Mouse (Mus musculus): ENCODE results near the gene Sptssa.

DNA sequence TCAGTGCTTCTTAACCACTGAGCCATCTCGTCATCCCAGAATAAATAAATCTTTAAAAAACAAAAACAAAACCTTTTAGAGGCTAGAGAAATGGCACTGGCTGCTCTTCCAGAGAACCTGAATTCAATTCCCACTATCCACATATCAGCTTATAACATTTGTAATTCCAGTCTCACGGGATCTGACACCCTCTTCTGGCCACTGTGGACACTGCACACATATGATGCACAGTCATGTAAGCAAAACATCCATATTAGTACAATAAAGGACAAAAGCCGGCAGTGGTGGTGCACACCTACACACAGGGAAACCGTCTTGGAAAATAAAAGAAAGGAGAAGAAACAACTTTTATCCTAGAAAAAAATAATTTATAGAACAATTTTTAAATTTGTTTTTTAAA, 19.0 kb upstream of the Sptssa start:
- no peak for TF ChIP-seq CTCF (IDR thresholded peaks at IDR 0.05; ENCODE audit: insufficient read depth, low read depth, low read length)
- no peak for TF ChIP-seq POLR2A (IDR thresholded peaks at IDR 0.05; ENCODE audit: insufficient read depth, low read depth, low read length)
